Mouse (Mus musculus) heart, adult 2 months (tissue): ENCODE results near the gene Col1a2.

Source experiments
- CTCF ChIP-seq: fragments of 200-600 bp; IDR thresholded peaks from 2 replicates; pipeline ENCODE4 v1.8.1; 2022; ENCODE audit warnings: antibody characterized with exemption, mild to moderate bottlenecking, moderate library complexity
- EP300 ChIP-seq: fragments of 200-500 bp; IDR thresholded peaks from 2 replicates; pipeline ENCODE4 v1.6.1; 2011; ENCODE audit warnings: low read depth, low read length, control low read depth; ENCODE audit not compliant: insufficient read depth
- POLR2A ChIP-seq: fragments of 200-500 bp; IDR thresholded peaks from 2 replicates; pipeline ENCODE4 v1.6.1; 2011; ENCODE audit warnings: mild to moderate bottlenecking, low read depth, low read length, control low read depth; ENCODE audit not compliant: insufficient read depth

DNA sequence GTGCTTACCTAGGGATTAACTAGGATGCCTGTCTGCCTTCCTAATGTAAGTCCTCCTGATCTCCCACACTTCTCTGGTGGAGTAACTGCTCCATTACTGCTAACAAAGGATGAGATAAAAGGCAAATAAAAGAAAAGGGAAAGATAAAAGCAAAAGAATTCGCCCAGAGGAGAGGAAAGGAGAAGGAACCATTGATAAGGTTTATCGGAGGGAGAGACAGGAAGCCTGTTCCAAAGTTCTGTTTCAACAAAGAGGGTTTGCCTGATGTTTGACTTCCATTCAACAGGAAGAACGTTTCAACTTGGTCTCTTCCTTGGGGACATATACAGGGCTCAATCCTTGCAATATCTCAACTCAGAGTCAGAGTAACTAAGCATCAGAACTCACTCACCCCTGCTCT, 39.3 kb upstream of the Col1a2 start:
- TF ChIP-seq POLR2A: no peak
- TF ChIP-seq CTCF: no peak
- TF ChIP-seq EP300: no peak
